8 mouse cellular contexts compared by ENCODE assay signal in genomic region chr3:84135387-84135786, GRCm38 (mm10). TPM values are rescaled to one million over a fixed set of nuclear protein-coding genes. Genes with fewer than 3 reads are reported as not detected.
DNase-seq lines count a peak whose midpoint lies in the region; ATAC-seq and TF ChIP-seq lines count a peak whose summit lies in the region.

No protein-coding gene starts in this region.

- no peaks in the 10 kb centered on the region for H3K36me3 ChIP-seq in hindbrain, embryonic 12.5 days
- H3K36me3 ChIP-seq in hindbrain, embryonic 13.5 days = no peaks in the 10 kb centered on the region
- no peaks in the 10 kb centered on the region for H3K36me3 ChIP-seq in kidney, embryonic 14.5 days (ENCODE audit: control insufficient read depth, insufficient read depth, low read length)
- no peaks in the 10 kb centered on the region for H3K36me3 ChIP-seq in hindbrain, postnatal 0 days (ENCODE audit: insufficient read depth, low read length)

- no peak overlapping the region for H3K4me3 ChIP-seq in hindbrain, embryonic 12.5 days
- no peak overlapping the region for H3K4me3 ChIP-seq in hindbrain, embryonic 13.5 days
- H3K4me3 ChIP-seq in kidney, embryonic 14.5 days (ENCODE audit: low read length) = no peak overlapping the region
- H3K4me3 ChIP-seq in hindbrain, postnatal 0 days (ENCODE audit: low read length) = no peak overlapping the region

- 31% methylated on average over 9 of the region's 9 CpGs for WGBS in hindbrain, embryonic 12.5 days
- 26% methylated on average over 9 of the region's 9 CpGs for WGBS in hindbrain, embryonic 13.5 days
- WGBS in kidney, embryonic 14.5 days = 35% methylated on average over 9 of the region's 9 CpGs
- 35% methylated on average over 9 of the region's 9 CpGs for WGBS in hindbrain, postnatal 0 days

- no peak overlapping the region for H3K27ac ChIP-seq in hindbrain, embryonic 12.5 days
- H3K27ac ChIP-seq in hindbrain, embryonic 13.5 days = no peak overlapping the region
- no peak overlapping the region for H3K27ac ChIP-seq in kidney, embryonic 14.5 days (ENCODE audit: low read depth, low read length)
- H3K27ac ChIP-seq in hindbrain, postnatal 0 days = no peak overlapping the region

- no peaks in the 10 kb centered on the region for H3K9me3 ChIP-seq in hindbrain, embryonic 12.5 days (replicated peaks)
- no peaks in the 10 kb centered on the region for H3K9me3 ChIP-seq in hindbrain, embryonic 13.5 days
- no peaks in the 10 kb centered on the region for H3K9me3 ChIP-seq in kidney, embryonic 14.5 days (ENCODE audit: control insufficient read depth, low read length)
- H3K9me3 ChIP-seq in hindbrain, postnatal 0 days (ENCODE audit: low read length) = no peaks in the 10 kb centered on the region

- H3K4me1 ChIP-seq in hindbrain, embryonic 12.5 days = no peaks in the 10 kb centered on the region
- no peaks in the 10 kb centered on the region for H3K4me1 ChIP-seq in hindbrain, embryonic 13.5 days (replicated peaks)
- H3K4me1 ChIP-seq in kidney, embryonic 14.5 days (ENCODE audit: control insufficient read depth, insufficient read depth, low read length) = no peaks in the 10 kb centered on the region
- H3K4me1 ChIP-seq in hindbrain, postnatal 0 days (ENCODE audit: insufficient read depth, low read length) = no peaks in the 10 kb centered on the region

- H3K9ac ChIP-seq in hindbrain, embryonic 12.5 days = no peak overlapping the region
- no peak overlapping the region for H3K9ac ChIP-seq in hindbrain, embryonic 13.5 days
- H3K9ac ChIP-seq in kidney, embryonic 14.5 days (ENCODE audit: low read depth, low read length) = no peak overlapping the region
- H3K9ac ChIP-seq in hindbrain, postnatal 0 days (replicated peaks; ENCODE audit: low read length) = no peak overlapping the region

- peak; percentile 71 for DNase-seq in c-Kit-positive CD71-positive TER-119-negative erythroid progenitor cells, embryonic 14.5 days (ENCODE audit: low read depth)
- DNase-seq in lung, postnatal 25 days (ENCODE audit: low spot score) = peak; percentile 50
- no peak for DNase-seq in right cerebral cortex, postnatal 25 days
- DNase-seq in neural tube, embryonic 10.5 days (ENCODE audit: extremely low spot score, low spot score) = no peak
- no peak for DNase-seq in hindbrain, postnatal 0 days (ENCODE audit: low spot score)

- no peak for TF ChIP-seq CTCF in hindbrain, postnatal 0 days (IDR thresholded peaks at IDR 0.05; ENCODE audit: low read depth)

- no peak overlapping the region for H3K4me2 ChIP-seq in hindbrain, embryonic 12.5 days (replicated peaks)
- no peak overlapping the region for H3K4me2 ChIP-seq in hindbrain, embryonic 13.5 days
- 0 out of 2 replicates have a peak overlapping the region, but pooled peaks have one; percentile 4 for H3K4me2 ChIP-seq in kidney, embryonic 14.5 days (replicated peaks; ENCODE audit: low read depth, low read length)
- no peak overlapping the region for H3K4me2 ChIP-seq in hindbrain, postnatal 0 days (ENCODE audit: low read depth, low read length)

- 0 out of 2 replicates have a peak, but pooled peaks have one; percentile 29 for ATAC-seq in hindbrain, embryonic 12.5 days (ENCODE audit: low FRiP score)
- no peak for ATAC-seq in hindbrain, embryonic 13.5 days (ENCODE audit: low FRiP score)
- peak; percentile 69; the same call in 1 of the 2 replicates for ATAC-seq in kidney, embryonic 14.5 days (ENCODE audit: low FRiP score, low TSS enrichment)
- ATAC-seq in hindbrain, postnatal 0 days = no peak

- H3K27me3 ChIP-seq in hindbrain, embryonic 12.5 days = no peaks in the 10 kb centered on the region
- no peaks in the 10 kb centered on the region for H3K27me3 ChIP-seq in hindbrain, embryonic 13.5 days
- H3K27me3 ChIP-seq in kidney, embryonic 14.5 days (ENCODE audit: control insufficient read depth, insufficient read depth, low read length) = no peaks in the 10 kb centered on the region
- H3K27me3 ChIP-seq in hindbrain, postnatal 0 days (ENCODE audit: insufficient read depth, low read length) = no peaks in the 10 kb centered on the region

RNA-seq across cellular contexts. Expression of gene Mnd1, which starts 20.2 kb away (rescaled TPM):
- polyA plus RNA-seq in hindbrain, embryonic 12.5 days (2016; fragmentation: Nextera tagmentation; extraction: Ambion mirVana) = 8.0 and 8.1 TPM in 2 replicates
- polyA plus RNA-seq in hindbrain, embryonic 13.5 days (2015; fragmentation: Nextera tagmentation; extraction: Ambion mirVana) = 2.6 and 2.8 TPM in 2 replicates
- 19.9 and 22.1 TPM in 2 replicates for polyA plus RNA-seq in kidney, embryonic 14.5 days (2014; fragmentation: Nextera tagmentation; extraction: Ambion mirVana)
- 0.73 and 0.79 TPM in 2 replicates for total RNA-seq in hindbrain, postnatal 0 days (2014; rRNA removed)
- polyA plus RNA-seq in hindbrain, postnatal 0 days (2015; fragmentation: Nextera tagmentation; extraction: Ambion mirVana) = 3.7 and 3.9 TPM in 2 replicates

RNA-seq across cellular contexts. Expression of gene Gm6525, which starts 38.5 kb away (rescaled TPM):
- 1.4 and 2.4 TPM in 2 replicates for polyA plus RNA-seq in hindbrain, embryonic 12.5 days (2016; fragmentation: Nextera tagmentation; extraction: Ambion mirVana)
- polyA plus RNA-seq in hindbrain, embryonic 13.5 days (2015; fragmentation: Nextera tagmentation; extraction: Ambion mirVana) = 2.9 and 3.3 TPM in 2 replicates
- polyA plus RNA-seq in kidney, embryonic 14.5 days (2014; fragmentation: Nextera tagmentation; extraction: Ambion mirVana) = 0.44 and 1.1 TPM in 2 replicates
- not detected in 2 replicates for total RNA-seq in hindbrain, postnatal 0 days (2014; rRNA removed)
- 2.3 and 2.8 TPM in 2 replicates for polyA plus RNA-seq in hindbrain, postnatal 0 days (2015; fragmentation: Nextera tagmentation; extraction: Ambion mirVana)

Comparison
In these comparisons a context has a peak if more than half of its experiments do, and no peak if none do; other contexts are left out.
1. ATAC-seq: peak in hindbrain, embryonic 12.5 days (single experiment) and kidney, embryonic 14.5 days (single experiment); none in hindbrain, embryonic 13.5 days (single experiment) and hindbrain, postnatal 0 days (single experiment).
2. DNase-seq: peak in c-Kit-positive CD71-positive TER-119-negative erythroid progenitor cells, embryonic 14.5 days (single experiment) and lung, postnatal 25 days (single experiment); none in right cerebral cortex, postnatal 25 days (single experiment), neural tube, embryonic 10.5 days (single experiment) and hindbrain, postnatal 0 days (single experiment).